Mouse (Mus musculus) embryonic facial prominence, embryonic 10.5 days (tissue): Measurements from ENCODE around the gene Tas2r116. TPM values are rescaled to one million over a fixed set of nuclear protein-coding genes. Genes with fewer than 3 reads are reported as not detected.

Experiments used
- DNase-seq: peaks from one replicate; pipeline ENCODE4 v3.0.0-alpha.2; 2017; ENCODE audit warnings: low spot score
- H3K27ac ChIP-seq: fragments of 300-500 bp; sonication (generic); replicated peaks from 2 replicates; pipeline ENCODE4 v1.5.1; 2016; ENCODE audit warnings: mild to moderate bottlenecking
- H3K27me3 ChIP-seq: fragments of 300-500 bp; sonication (generic); replicated peaks from 2 replicates; pipeline ENCODE4 v1.6.1; 2016; ENCODE audit warnings: low read depth, mild to moderate bottlenecking; ENCODE audit not compliant: poor library complexity, severe bottlenecking
- H3K36me3 ChIP-seq: fragments of 300-500 bp; sonication (generic); replicated peaks from 2 replicates; pipeline ENCODE4 v1.6.1; 2016; ENCODE audit warnings: mild to moderate bottlenecking, moderate library complexity
- H3K4me1 ChIP-seq: fragments of 300-500 bp; sonication (generic); 2 replicates; pipeline ENCODE4 v1.6.1; 2016
- H3K4me3 ChIP-seq: fragments of 300-500 bp; sonication (generic); 2 replicates; pipeline ENCODE4 v1.5.1; 2016; ENCODE audit warnings: mild to moderate bottlenecking, moderate library complexity
- H3K9me3 ChIP-seq: fragments of 300-500 bp; sonication (generic); 2 replicates; pipeline ENCODE4 v1.6.1; 2016; ENCODE audit warnings: mild to moderate bottlenecking
- WGBS: fragments of 180-500 bp; shearing (Covaris S2); methylation state at CpG from one replicate; pipeline ENCODE4 v1.1.7; 2016; 5-methylcytosine and 5-hydroxymethylcytosine counted together
- polyA plus RNA-seq: library from polyadenylated mRNA; unstranded; fragments of >200 nt; fragmentation: Nextera tagmentation; extraction: Ambion mirVana; gene quantifications from 2 replicates; pipeline ENCODE4 v1.2.1, GENCODE M21; 2016

Tas2r116 gene
- not detected in 2 replicates for polyA plus RNA-seq

DNA sequence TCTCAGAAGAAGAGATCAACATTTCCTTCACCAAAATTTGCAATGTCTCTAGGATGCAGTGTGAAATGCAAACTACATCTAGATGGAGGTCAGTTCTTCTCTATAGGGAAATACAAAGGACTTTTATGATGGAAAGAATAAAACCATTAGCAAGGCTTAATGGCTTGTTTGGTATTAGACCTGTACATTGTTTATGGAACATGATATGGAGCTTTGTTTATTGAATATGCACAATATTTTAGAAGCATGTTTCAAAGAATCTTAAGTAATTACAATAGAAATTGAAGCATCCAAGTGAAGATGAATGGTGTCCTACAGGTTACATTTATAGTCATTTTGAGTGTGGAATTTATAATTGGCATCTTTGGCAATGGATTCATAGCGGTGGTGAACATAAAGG, at the start of gene Tas2r116:
Gene Tas2r116 (plus strand): TSS at position 301 of the 400 bp plus-strand sequence.
- H3K27me3 ChIP-seq = no peaks in the 10 kb centered on the region
- H3K4me1 ChIP-seq = no peaks in the 10 kb centered on the region
- 84% methylated on average over 1 of the region's 1 CpGs for WGBS
- H3K4me3 ChIP-seq = no peak within 1 kb of the TSS
- no peak within 1 kb of the TSS for H3K27ac ChIP-seq
- H3K36me3 ChIP-seq = no peaks in the 10 kb centered on the region
- no peaks in the 10 kb centered on the region for H3K9me3 ChIP-seq
- no peak for DNase-seq

DNA sequence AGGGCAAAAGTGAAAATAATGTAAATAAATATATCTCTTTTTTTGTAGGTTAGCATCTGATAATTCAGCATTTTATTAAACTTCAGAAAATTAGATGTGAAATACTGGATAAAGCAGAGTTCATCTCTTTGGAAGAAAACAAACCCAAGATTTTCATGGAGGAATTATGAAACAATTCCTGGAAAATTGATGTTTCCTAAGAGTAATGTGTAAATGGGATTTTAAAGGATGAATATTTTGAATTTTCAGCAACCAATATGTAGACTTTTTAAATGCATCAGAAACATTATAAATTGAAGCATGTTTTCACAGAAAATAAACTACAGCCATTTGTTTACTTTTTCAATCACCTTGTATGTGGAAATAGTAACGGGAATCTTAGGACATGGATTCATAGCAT, 8.4 kb upstream of the Tas2r116 start, which contains the start of gene Tas2r123:
Gene Tas2r123 (plus strand): TSS at position 301 of the 400 bp plus-strand sequence.
- DNase-seq = no peak
- H3K36me3 ChIP-seq = no peaks in the 10 kb centered on the region
- no peaks in the 10 kb centered on the region for H3K27me3 ChIP-seq
- H3K27ac ChIP-seq = no peak within 1 kb of the TSS
- no peak within 1 kb of the TSS for H3K4me3 ChIP-seq
- H3K4me1 ChIP-seq = no peaks in the 10 kb centered on the region
- no peaks in the 10 kb centered on the region for H3K9me3 ChIP-seq
- 89% methylated on average over 1 of the region's 1 CpGs for WGBS

DNA sequence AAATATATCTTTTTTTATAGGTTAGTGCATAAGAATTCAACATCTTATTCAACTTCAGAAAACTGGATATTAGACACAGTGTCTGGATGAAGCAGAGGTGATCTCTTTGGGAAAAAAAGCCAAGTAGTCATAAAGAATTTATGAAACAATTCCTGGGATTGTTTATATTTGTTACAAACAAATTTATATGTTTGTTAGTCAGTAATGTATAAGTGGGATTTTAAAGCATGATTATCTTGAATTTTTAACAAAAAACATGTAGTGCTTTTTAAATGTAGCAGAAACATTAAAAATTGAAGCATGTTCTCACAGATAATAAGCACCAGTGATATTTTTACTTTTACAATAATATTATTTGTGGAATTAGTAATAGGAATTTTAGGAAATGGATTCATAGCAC, 12.5 kb downstream of the Tas2r116 start, which contains the start of gene Tas2r110:
Gene Tas2r110 (plus strand): TSS at position 301 of the 400 bp plus-strand sequence.
- H3K27ac ChIP-seq = no peak within 1 kb of the TSS
- no peaks in the 10 kb centered on the region for H3K27me3 ChIP-seq
- no peaks in the 10 kb centered on the region for H3K36me3 ChIP-seq
- no peaks in the 10 kb centered on the region for H3K4me1 ChIP-seq
- H3K4me3 ChIP-seq = no peak within 1 kb of the TSS
- no peak for DNase-seq
- H3K9me3 ChIP-seq = no peaks in the 10 kb centered on the region

DNA sequence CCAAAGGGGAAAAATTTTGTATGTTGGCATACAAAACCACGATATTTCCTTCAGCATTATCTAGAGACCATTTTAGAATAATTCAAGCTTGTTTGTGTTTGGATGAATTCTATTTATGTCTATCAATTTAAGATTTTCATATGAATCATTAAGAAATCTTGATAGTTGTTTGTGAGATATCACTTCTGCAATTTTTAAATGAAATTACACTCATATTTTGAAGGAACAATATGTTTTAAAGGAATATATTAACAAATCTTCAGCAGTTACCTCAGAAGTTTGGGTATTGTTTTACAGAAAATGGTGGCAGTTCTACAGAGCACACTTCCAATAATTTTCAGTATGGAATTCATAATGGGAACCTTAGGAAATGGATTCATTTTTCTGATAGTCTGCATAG, 37.5 kb downstream of the Tas2r116 start, which contains the start of gene Tas2r113:
Gene Tas2r113 (plus strand): TSS at position 301 of the 400 bp plus-strand sequence.
- no peak for DNase-seq
- Histone ChIP-seq H3K27ac (no peak within 1 kb of the TSS), H3K4me1 (no peaks in the 10 kb centered on the region), H3K4me3 (no peak within 1 kb of the TSS), H3K36me3 (no peaks in the 10 kb centered on the region), H3K9me3 (no peaks in the 10 kb centered on the region), H3K27me3 (no peaks in the 10 kb centered on the region)
- WGBS = 81% methylated on average over 1 of the region's 1 CpGs

Other genes with a start within 250 kb of the Tas2r116 start
- not detected in 2 replicates for gene A630073D07Rik, start 203.9 kb upstream of the Tas2r116 start, polyA plus RNA-seq
- not detected in 2 replicates for gene Tas2r120, start 198.5 kb upstream of the Tas2r116 start, polyA plus RNA-seq
- not detected in 2 replicates for gene Tas2r121, start 154.4 kb upstream of the Tas2r116 start, polyA plus RNA-seq
- not detected in 2 replicates for gene Tas2r122, start 143.5 kb upstream of the Tas2r116 start, polyA plus RNA-seq
- gene Tas2r115, start 117.4 kb upstream of the Tas2r116 start, polyA plus RNA-seq = not detected in 2 replicates
- not detected in 2 replicates for gene Tas2r124, start 100.7 kb upstream of the Tas2r116 start, polyA plus RNA-seq
- gene Tas2r102, start 93.3 kb upstream of the Tas2r116 start, polyA plus RNA-seq = not detected in 2 replicates
- gene Tas2r136, start 77.3 kb upstream of the Tas2r116 start, polyA plus RNA-seq = not detected in 2 replicates
- not detected in 2 replicates for gene Tas2r117, start 52.6 kb upstream of the Tas2r116 start, polyA plus RNA-seq
- gene Tas2r123, start 8.3 kb upstream of the Tas2r116 start, polyA plus RNA-seq = not detected in 2 replicates
- gene Tas2r110, start 12.6 kb downstream of the Tas2r116 start, polyA plus RNA-seq = not detected in 2 replicates
- gene Tas2r113, start 37.6 kb downstream of the Tas2r116 start, polyA plus RNA-seq = not detected in 2 replicates
- not detected in 2 replicates for gene Tas2r125, start 54.2 kb downstream of the Tas2r116 start, polyA plus RNA-seq
- gene Tas2r129, start 95.7 kb downstream of the Tas2r116 start, polyA plus RNA-seq = not detected in 2 replicates
- gene Tas2r131, start 102.5 kb downstream of the Tas2r116 start, polyA plus RNA-seq = not detected in 2 replicates
- not detected in 2 replicates for gene Tas2r109, start 125.5 kb downstream of the Tas2r116 start, polyA plus RNA-seq
- not detected in 2 replicates for gene Tas2r103, start 181.7 kb downstream of the Tas2r116 start, polyA plus RNA-seq
- not detected in 2 replicates for gene Tas2r140, start 200.4 kb downstream of the Tas2r116 start, polyA plus RNA-seq
- 74.3 and 85.9 TPM in 2 replicates for gene Smim10l1, start 249.5 kb downstream of the Tas2r116 start, polyA plus RNA-seq